Mouse (Mus musculus) spleen, postnatal 14 days (tissue): Measurements from ENCODE around the gene Pkig.

Experiments
- DNase-seq, 2 experiments: peaks; one replicate each; pipeline ENCODE4 v3.0.0; 2021 to 2022; ENCODE audit warnings: low spot score in 2 of 2

The Pkig gene

DNA sequence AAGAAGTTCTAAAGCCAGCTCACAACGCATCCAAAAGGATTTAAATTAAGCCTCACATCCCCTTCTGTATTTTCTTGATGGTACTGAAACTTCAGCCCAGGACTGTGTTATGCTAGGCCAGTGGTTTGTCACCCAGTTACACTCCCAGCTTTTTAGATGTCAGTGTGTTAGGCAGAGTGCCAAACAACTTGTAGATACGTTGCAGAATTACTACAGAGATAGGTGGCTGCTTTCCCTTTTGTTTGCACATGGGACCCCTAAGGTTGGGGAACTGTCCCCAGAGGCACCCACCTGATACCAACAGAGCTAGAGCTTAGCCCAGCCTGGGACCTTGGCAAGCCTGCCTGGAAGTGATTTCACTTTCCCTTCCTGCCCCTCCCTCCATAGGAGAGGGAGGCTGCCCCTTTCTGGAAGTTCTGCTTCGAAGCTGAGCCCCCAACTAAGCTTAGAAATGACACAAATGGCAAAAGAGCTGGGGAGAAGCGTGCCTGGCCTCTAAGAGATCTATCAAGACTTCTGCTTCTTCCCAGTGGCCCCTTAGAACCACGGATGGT lies 52.5 kb downstream of the Pkig start:
- no peak for DNase-seq

- no peak for DNase-seq
Measured at GRCm38 (mm10) chr2:163711368-163711868, 53.2 kb downstream of the Pkig start.

DNA sequence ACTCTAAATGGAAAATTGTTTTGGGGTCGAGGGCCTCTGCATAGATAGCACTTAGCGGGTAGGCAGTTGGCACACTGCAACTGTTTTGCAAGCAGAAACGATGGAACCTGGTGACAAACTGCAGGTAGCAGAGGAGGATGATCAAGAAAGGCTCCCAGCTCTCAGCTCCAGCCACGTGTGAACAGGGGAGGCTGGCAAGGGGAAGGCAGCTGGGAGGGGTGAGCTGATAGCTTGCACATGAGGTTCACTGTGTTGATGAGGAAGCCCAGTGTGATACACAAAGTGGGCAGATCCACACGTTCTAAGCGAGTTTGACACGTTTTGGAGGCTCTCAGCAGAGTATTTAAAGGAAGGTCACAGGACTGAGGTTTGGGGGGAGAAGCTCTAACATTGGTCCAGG lies 54.3 kb downstream of the Pkig start:
- DNase-seq: no peak

GRCm38 (mm10) chr2:163712874-163713273 lies 54.7 kb downstream of the Pkig start:
- DNase-seq: no peak

GRCm38 (mm10) chr2:163713340-163713739 lies 55.2 kb downstream of the Pkig start:
- DNase-seq: no peak

DNA sequence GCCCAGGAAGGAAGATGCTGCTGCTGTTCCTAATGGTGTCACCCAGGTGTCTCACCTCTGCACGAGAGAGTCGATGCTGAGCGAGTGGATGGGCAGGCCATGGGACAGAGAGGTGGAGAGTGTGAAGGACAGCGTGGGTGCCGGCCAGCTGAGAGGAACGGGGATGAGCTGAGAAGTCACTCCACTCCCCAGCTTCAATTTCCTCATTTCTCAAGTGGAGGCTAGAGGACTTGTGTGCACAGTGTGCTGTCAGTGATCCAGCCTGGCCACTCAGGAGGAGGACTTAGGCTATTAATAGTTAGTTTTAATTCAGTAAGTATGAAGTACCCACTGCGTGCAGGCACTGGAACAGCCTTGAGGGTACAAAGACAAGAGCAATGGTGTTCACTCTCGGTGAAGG lies 58.3 kb downstream of the Pkig start:
- no peak for DNase-seq

GRCm38 (mm10) chr2:163716853-163717252 lies 58.7 kb downstream of the Pkig start:
- DNase-seq: no peak

DNA sequence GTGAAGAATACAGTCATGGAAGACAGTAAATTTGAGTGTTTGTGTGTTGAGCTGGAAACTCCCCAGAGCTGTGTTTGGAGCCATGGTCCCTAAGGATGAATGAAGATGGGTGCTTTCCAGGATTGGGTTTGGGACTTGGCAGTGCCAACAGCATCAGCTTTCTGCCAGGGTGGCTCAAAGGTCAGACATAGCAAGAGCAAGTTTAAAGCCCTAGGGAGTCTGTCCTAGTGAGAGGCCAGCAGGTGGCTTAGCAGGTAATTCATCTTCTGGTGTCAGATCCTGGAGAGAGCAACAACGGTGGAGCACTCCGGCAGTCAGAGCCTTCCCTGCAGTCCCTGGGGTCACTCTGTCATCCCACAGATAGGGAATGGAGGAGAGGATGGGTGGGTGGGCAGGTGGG lies 60.3 kb downstream of the Pkig start:
- no peak for DNase-seq

DNA sequence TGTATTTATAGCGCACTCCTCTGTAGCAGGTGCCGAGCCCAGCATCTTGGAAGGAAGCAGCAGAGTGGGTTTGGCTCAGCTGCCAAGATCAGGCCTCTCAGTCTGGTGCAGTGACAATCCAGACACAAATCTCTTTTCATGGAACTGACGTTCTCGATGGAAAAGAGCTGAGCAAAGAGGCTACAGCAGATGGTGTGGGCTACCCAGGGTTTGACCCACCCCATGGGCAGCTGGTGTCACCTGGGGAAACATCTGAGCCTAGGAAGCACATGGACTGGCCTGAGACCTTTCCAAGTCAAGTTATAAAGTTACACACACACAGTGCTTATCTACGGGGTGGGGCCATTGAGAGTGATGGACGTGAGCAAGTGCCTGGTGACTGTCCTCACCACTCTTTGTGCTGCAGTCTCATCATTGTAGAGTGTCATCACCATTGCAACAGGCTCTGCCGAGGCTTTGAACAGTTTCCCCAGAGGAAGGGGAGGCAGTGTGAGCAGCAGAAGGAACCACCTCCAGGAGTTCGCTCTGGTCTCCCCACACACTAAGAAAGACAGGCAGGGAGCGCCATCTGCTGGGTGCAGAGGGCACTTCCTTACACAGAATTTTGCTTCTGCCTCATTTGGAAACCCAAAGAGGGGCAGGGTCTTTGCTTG lies 60.9 kb downstream of the Pkig start:
- DNase-seq: peak; percentile 63 to 77

DNA sequence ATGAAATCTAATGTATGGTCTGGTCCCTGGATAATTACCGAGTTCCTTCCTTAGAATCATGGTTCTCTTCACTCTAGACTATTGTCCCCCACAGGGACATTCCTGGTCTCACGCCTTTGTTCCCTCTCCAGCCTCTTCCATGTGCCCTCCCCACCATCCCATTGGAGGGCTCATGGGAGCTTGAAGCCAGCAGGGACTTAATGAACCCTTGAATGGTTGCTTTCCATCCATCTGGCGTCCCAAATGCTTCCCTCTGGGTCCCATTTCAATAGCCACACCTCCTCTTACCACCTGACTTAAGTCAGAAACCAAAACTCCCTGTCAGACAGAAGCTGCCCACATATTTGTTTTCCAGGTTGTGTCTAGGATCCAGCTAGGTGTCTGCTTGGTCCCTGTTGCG lies 61.4 kb downstream of the Pkig start:
- DNase-seq: no peak

- no peak for DNase-seq
Measured at GRCm38 (mm10) chr2:163722550-163722949, 64.4 kb downstream of the Pkig start.

GRCm38 (mm10) chr2:163726766-163727393 lies 68.7 kb downstream of the Pkig start:
- DNase-seq: no peak

- DNase-seq: no peak
Measured at GRCm38 (mm10) chr2:163728300-163728699, 70.1 kb downstream of the Pkig start.

DNA sequence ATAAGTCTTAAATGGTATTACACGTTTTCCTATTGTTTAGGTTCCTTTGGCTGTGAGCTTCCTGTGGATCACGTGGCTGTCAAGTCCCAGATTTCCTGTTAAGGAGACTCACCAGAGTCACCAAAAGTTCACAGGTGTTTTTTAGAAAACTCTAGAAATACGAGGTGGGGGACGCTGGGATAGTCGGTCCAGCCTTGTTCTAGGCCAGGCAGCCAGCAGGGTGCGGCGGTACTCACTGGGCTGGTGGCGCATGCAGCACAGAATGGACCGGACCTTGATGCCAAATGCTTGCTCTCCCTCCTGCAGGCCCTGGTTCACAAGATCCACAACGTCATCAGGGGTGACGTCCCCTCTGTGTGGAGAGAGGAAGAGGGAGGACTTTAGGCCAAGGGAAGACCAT lies 73.8 kb downstream of the Pkig start:
- no peak for DNase-seq

- DNase-seq: no peak
Measured at GRCm38 (mm10) chr2:163735163-163735562, 77.0 kb downstream of the Pkig start.

GRCm38 (mm10) chr2:163735980-163736379 lies 77.8 kb downstream of the Pkig start:
- no peak for DNase-seq

- DNase-seq: no peak
Measured at GRCm38 (mm10) chr2:163742656-163743055, 84.5 kb downstream of the Pkig start.

DNA sequence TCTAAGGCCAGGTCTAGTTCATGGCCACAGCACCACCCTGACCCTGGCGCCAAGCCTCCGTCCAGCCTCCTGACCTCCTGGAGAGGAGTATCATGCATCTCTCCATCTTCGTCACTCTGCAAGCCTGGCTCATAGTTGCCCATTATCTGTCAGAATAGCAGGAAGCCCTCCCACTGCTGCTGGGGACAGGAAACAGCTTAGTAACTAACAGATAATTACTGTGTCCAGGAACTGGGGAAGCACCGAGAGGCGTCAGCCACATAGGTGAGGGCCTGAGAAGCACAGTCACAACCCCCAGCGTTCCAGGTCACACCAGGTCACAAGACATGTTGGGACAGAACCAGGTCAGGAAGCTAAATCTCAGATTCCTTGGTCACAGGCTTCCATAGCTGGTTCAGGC lies 85.2 kb downstream of the Pkig start:
- no peak for DNase-seq

GRCm38 (mm10) chr2:163744801-163745570 lies 86.8 kb downstream of the Pkig start:
- no peak for DNase-seq

DNA sequence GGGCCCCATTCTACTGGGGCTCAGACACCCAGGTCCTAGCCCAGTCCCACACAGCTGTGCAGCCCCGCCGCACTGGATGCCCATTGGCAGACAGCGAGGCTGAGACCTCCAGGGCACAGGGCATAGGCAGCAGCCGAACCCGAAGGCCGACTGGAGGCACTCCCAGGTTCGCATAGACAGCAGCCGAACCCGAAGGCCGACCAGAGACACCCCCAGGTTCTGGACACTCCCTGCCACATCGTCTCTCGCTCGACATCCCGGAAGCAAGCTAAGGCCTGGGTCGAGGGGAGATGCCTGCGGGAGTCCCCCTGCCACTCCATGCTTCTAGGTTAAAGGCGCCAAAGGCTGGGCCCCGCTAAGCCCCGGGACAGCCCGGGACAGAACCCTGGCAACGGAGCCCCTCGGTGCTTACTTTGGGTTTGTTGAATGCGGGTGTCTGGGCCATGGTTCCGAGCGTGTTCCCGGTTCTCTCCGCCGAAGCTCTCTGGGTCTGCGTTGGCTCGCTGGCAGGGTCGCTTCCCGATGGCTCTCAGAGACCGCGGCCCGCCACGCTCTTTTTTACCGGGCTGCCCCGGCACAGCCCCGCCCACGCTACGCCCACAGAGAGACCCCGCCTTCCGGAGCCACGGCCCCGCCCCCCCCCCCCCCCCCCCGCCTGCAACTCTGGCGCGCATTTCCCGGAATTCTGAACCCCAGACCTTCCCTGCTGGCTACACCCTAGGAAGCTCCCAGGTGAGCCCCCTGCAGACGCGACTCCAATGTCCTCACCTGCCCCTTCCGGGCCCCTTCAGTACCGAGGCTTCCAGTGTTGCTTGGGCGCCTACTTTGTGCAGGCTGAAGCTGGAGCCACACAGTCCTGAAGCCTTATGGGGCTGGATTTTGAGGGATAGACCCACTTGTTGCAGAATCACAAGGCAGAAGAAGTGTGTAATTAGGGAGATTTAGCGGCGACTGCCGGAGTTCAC lies 91.7 kb downstream of the Pkig start, which contains the start of gene Ada:
Gene Ada (minus strand): TSS at position 593 of the 965 bp plus-strand sequence.
- DNase-seq: peak; percentile 39 to 50

DNA sequence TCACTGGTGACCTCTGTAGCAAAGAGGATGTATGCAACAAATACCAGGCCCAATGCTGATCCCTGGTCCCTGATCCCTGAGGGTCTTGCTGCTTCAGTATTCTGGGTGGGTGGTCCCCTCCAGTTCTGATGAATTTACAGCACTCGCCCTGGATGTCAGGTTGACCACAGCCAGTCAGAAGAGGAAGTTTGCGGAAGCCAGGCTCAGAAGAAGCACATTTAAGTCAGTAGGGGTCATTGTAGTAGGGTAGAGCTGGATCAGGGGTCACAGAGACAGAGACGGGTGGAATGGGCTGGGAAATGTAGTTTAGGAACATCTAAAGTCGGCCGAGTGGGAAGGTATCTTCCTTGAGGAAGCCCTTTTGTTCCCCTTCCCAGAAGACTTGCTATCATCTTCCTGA lies 96.0 kb downstream of the Pkig start:
- DNase-seq: no peak
